28 mouse cellular contexts compared by ENCODE assay signal in the genomic region with DNA sequence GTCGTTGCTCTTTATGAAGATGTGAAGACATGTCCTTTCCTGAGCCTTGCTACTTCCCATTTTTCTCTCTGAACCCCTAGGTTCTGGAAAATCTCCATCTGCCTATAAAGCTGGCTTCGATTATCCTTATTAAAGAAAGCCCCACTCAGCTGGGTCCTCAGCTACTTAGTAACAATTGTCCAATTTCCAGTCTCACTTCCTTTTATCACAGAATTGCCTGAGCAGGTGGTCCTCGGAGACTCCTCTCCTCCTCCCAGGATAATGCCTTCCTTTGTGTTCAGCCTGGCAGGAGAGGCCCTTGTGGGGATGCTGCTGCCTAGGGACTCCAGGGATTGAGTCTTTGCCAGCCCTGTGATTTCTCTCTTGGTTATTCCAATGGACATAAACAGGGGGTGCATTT.
DNase-seq lines count a peak whose midpoint lies in the region; ATAC-seq lines count a peak whose summit lies in the region.
"Had no signal": no experiment of that assay in that cellular context is flagged by ENCODE, and none has a peak within 500 bp of the region (broad histone marks: within the 10 kb centered on the region; RNA-seq: fewer than 3 reads in every experiment).

No protein-coding gene starts in this region.

- no peak for DNase-seq in forebrain, embryonic 10.5 days (ENCODE audit: extremely low spot score, low spot score)
- DNase-seq in hindbrain, embryonic 10.5 days (ENCODE audit: low spot score) = no peak
- DNase-seq in hindbrain, embryonic 14.5 days (ENCODE audit: low spot score) = no peak
- peak; percentile 10 for DNase-seq in neural tube, embryonic 10.5 days (ENCODE audit: extremely low spot score, low spot score)
- no peak for DNase-seq in frontal cortex, postnatal 10 days (ENCODE audit: low spot score in 2 of 2)
- DNase-seq: adrenal gland, postnatal 10 days; cerebellum, adult 11 months; cerebellum, adult 9-11 months; embryo, embryonic 11 days; gastrocnemius, postnatal 36 days; heart, adult 2 months; heart, postnatal 10 days; kidney, adult 8-10 months; kidney, postnatal 4 days; left cerebral cortex, postnatal 4 days; liver, embryonic 13.5 days; lung, postnatal 4 days; thymus, postnatal 4 days had no signal

- H3K4me1 ChIP-seq in forebrain, embryonic 10.5 days = peaks cover 43% of the 10 kb centered on the region
- peaks cover 15% of the 10 kb centered on the region for H3K4me1 ChIP-seq in forebrain, embryonic 16.5 days (replicated peaks; ENCODE audit: control insufficient read depth, insufficient read depth, low read length)
- H3K4me1 ChIP-seq in hindbrain, embryonic 10.5 days (replicated peaks) = peaks cover 39% of the 10 kb centered on the region
- H3K4me1 ChIP-seq in hindbrain, embryonic 14.5 days (replicated peaks; ENCODE audit: control insufficient read depth, insufficient read depth, low read length) = peaks cover 18% of the 10 kb centered on the region
- H3K4me1 ChIP-seq in neural tube, embryonic 15.5 days = peaks cover 16% of the 10 kb centered on the region; the same call in 1 of the 2 replicates
- H3K4me1 ChIP-seq: liver, embryonic 13.5 days had no signal

- H3K4me2 ChIP-seq in forebrain, embryonic 16.5 days (ENCODE audit: low read length) = no peak overlapping the region
- no peak overlapping the region for H3K4me2 ChIP-seq in hindbrain, embryonic 14.5 days (replicated peaks)
- H3K4me2 ChIP-seq in neural tube, embryonic 15.5 days = no peak overlapping the region
- H3K4me2 ChIP-seq: heart, embryonic 13.5 days; liver, embryonic 13.5 days had no signal

- no peak for ATAC-seq in forebrain, embryonic 16.5 days
- ATAC-seq in hindbrain, embryonic 14.5 days (ENCODE audit: low FRiP score) = no peak
- ATAC-seq in neural tube, embryonic 15.5 days (ENCODE audit: low FRiP score) = no peak
- ATAC-seq: intestine, embryonic 16.5 days; lung, postnatal 0 days; Patski had no signal

- H3K36me3 ChIP-seq in forebrain, embryonic 10.5 days (replicated peaks) = no peaks in the 10 kb centered on the region
- H3K36me3 ChIP-seq in forebrain, embryonic 16.5 days (ENCODE audit: control insufficient read depth, insufficient read depth) = no peaks in the 10 kb centered on the region
- no peaks in the 10 kb centered on the region for H3K36me3 ChIP-seq in hindbrain, embryonic 10.5 days
- no peaks in the 10 kb centered on the region for H3K36me3 ChIP-seq in hindbrain, embryonic 14.5 days (replicated peaks; ENCODE audit: control insufficient read depth, insufficient read depth)
- no peaks in the 10 kb centered on the region for H3K36me3 ChIP-seq in neural tube, embryonic 15.5 days
- H3K36me3 ChIP-seq: G1E; heart, embryonic 13.5 days; liver, embryonic 13.5 days had no signal

- peaks cover 25% of the 10 kb centered on the region; the same call in 1 of the 2 replicates for H3K27me3 ChIP-seq in forebrain, embryonic 10.5 days (ENCODE audit: poor library complexity, severe bottlenecking)
- H3K27me3 ChIP-seq in forebrain, embryonic 16.5 days (replicated peaks; ENCODE audit: control insufficient read depth, insufficient read depth, low read length) = peaks cover 20% of the 10 kb centered on the region; the same call in 1 of the 2 replicates
- H3K27me3 ChIP-seq in hindbrain, embryonic 10.5 days (ENCODE audit: insufficient read depth, poor library complexity, severe bottlenecking) = peaks cover 16% of the 10 kb centered on the region; the same call in 1 of the 2 replicates
- no peaks in the 10 kb centered on the region for H3K27me3 ChIP-seq in hindbrain, embryonic 14.5 days (ENCODE audit: control insufficient read depth, insufficient read depth, low read length)
- H3K27me3 ChIP-seq in neural tube, embryonic 15.5 days (replicated peaks) = no peaks in the 10 kb centered on the region
- H3K27me3 ChIP-seq: heart, embryonic 13.5 days; liver, embryonic 13.5 days; Patski had no signal

- 20% methylated on average over 3 of the region's 3 CpGs for WGBS in forebrain, embryonic 10.5 days
- 5% methylated on average over 3 of the region's 3 CpGs for WGBS in forebrain, embryonic 16.5 days
- WGBS in hindbrain, embryonic 10.5 days = 37% methylated on average over 3 of the region's 3 CpGs
- 28% methylated on average over 3 of the region's 3 CpGs for WGBS in hindbrain, embryonic 14.5 days
- WGBS in neural tube, embryonic 15.5 days = 21% methylated on average over 3 of the region's 3 CpGs

- H3K9me3 ChIP-seq in forebrain, embryonic 10.5 days = no peaks in the 10 kb centered on the region
- H3K9me3 ChIP-seq in forebrain, embryonic 16.5 days (ENCODE audit: control insufficient read depth, low read length) = no peaks in the 10 kb centered on the region
- H3K9me3 ChIP-seq in hindbrain, embryonic 10.5 days = no peaks in the 10 kb centered on the region
- H3K9me3 ChIP-seq in hindbrain, embryonic 14.5 days (ENCODE audit: control insufficient read depth, low read length) = no peaks in the 10 kb centered on the region
- H3K9me3 ChIP-seq in neural tube, embryonic 15.5 days (replicated peaks) = no peaks in the 10 kb centered on the region
- H3K9me3 ChIP-seq: G1E; heart, embryonic 13.5 days; liver, embryonic 13.5 days; megakaryocyte, embryonic 14.5 days had no signal

- H3K4me3 ChIP-seq in forebrain, embryonic 10.5 days = no peak overlapping the region
- H3K4me3 ChIP-seq in forebrain, embryonic 16.5 days (replicated peaks; ENCODE audit: low read length) = no peak overlapping the region
- H3K4me3 ChIP-seq in hindbrain, embryonic 10.5 days = no peak overlapping the region
- no peak overlapping the region for H3K4me3 ChIP-seq in hindbrain, embryonic 14.5 days (replicated peaks; ENCODE audit: low read length)
- no peak overlapping the region for H3K4me3 ChIP-seq in neural tube, embryonic 15.5 days (replicated peaks)
- H3K4me3 ChIP-seq: erythroblast, embryonic 14.5 days; heart, adult 2 months; heart, embryonic 13.5 days; liver, embryonic 13.5 days; megakaryocyte, embryonic 14.5 days had no signal

- H3K27ac ChIP-seq in forebrain, embryonic 10.5 days = 0 out of 2 replicates have a peak overlapping the region, but pooled peaks have one; percentile 8
- H3K27ac ChIP-seq in forebrain, embryonic 16.5 days (ENCODE audit: low read length) = no peak overlapping the region
- H3K27ac ChIP-seq in hindbrain, embryonic 10.5 days = peak overlapping the region; percentile 53; the same call in 1 of the 2 replicates
- H3K27ac ChIP-seq in hindbrain, embryonic 14.5 days = no peak overlapping the region
- no peak overlapping the region for H3K27ac ChIP-seq in neural tube, embryonic 15.5 days (replicated peaks)
- H3K27ac ChIP-seq: heart, adult 2 months; heart, embryonic 13.5 days; kidney, postnatal 0 days; liver, embryonic 13.5 days had no signal

- H3K9ac ChIP-seq in forebrain, embryonic 16.5 days (replicated peaks; ENCODE audit: low read depth, low read length) = no peak overlapping the region
- H3K9ac ChIP-seq in hindbrain, embryonic 14.5 days = no peak overlapping the region
- H3K9ac ChIP-seq in neural tube, embryonic 15.5 days (replicated peaks) = no peak overlapping the region
- H3K9ac ChIP-seq: heart, embryonic 13.5 days; liver, embryonic 13.5 days had no signal

Comparison
In these comparisons a context has a peak if more than half of its experiments do, and no peak if none do; other contexts are left out.
1. H3K27ac ChIP-seq: peak in forebrain, embryonic 10.5 days (single experiment) and hindbrain, embryonic 10.5 days (single experiment); none in forebrain, embryonic 16.5 days (single experiment), hindbrain, embryonic 14.5 days (single experiment) and neural tube, embryonic 15.5 days (single experiment).